Mouse (Mus musculus) cerebellum, postnatal 14 days (tissue): ENCODE measurements around the gene Frk.
A peak's percentile ranks its signal among the peaks of the same experiment; 100 is the strongest.
"Not testable (repeated sequence)": the region's sequence is repeated elsewhere in the genome, so short reads cannot be mapped to it uniquely, and the experiment has no call there.

Experiments used
- DNase-seq, 2 experiments: peaks; one replicate each; pipeline ENCODE4 v3.0.0; 2021; ENCODE audit warnings: mixed read lengths in 2 of 2

Gene Frk

DNA sequence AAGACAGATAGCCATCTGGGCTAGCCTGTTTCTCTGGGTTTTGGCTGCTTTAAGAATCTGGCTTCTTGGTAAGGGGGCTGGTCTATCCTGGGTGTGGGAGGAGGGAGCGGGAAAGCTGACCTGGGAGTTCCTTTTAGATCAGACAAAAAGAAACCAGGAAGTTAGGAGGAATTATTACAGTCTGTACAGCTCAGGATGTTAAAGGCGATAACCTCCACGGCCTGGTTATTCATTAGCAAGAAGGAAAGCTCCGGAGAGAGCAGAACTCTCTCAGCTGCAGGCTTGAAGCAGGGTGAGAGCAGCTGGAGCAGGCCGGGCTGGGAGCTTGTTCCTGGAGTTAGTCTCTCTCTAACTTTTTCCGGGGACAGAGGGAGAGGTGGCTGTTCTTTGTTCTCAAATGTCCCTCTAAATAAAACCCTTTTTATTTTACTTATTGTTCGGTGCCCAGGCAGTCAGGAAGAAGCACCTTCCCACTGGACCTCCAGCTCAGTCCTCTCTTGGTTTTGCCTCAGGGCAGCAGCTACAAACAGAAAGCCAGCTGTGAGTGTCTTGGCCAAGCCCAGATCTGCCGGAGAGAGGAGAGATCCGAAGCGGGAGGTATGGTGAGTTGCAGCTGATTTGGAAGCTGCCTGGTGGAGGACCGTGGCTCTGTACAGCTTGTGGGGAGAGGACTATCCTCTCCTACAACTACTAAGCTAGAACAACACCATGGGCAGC is at the start of gene Frk:
Frk (plus strand) TSS at position 103 of the 717 bp plus-strand sequence.
- DNase-seq: no peak

DNA sequence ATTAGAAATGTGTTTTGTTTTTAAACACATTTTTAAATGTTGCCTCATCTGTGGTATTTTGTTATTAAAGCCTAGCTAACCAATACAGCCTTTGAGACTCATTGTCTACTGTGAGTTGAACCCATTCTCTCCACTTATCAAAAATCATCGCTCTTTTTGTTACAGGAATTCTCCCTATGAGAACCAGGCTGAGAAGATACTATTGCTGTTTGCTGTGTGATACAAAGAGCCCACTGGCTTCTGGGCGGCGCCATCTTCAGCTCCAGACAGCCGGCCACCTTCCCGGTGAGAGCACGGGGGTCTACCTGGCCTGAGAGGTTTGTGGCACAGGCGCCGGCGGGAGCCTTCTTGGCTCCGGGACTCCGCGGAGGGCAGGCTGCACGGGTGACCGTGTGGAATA is 49.0 kb upstream of the Frk start:
- DNase-seq: not testable (repeated sequence)

DNA sequence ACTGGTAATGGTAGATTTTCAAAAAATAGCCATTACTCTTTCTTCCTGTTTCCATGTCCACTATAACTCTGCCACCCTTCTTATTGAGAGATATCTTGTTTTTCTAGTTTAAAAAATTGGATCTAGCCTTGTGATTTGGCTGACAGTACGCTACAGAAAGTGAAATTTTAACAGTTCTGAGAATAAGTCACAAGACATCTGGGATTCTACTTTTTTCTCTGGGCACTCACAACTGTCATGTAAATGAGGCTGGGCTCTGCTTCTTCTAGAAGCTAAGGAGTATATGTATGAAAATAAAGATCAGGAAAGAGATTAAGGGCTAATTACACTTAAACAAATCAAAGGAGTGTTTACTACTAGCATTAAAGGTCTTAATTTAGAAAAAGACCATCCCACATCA is 33.7 kb upstream of the Frk start:
- DNase-seq: no peak

DNA sequence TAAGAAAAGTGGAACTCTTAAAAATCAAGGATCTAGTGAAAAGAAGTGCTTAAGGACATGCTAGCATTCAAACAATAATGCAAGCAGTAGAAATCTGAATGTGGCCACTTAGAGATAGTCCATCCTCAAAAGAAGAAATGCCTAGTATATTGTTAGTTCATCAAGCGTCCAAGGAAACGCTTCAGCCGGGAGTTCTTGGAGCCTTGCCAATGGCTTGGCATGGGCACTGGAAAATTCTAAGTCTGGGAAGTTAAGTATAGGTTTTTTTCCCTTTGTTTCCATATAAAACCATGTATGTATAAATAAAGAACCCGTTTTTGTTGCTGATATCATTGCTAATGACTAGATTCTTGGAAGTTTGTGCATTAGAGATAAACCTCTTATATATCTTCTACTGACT is 21.7 kb upstream of the Frk start:
- peak; percentile 35 to 40 for DNase-seq

DNA sequence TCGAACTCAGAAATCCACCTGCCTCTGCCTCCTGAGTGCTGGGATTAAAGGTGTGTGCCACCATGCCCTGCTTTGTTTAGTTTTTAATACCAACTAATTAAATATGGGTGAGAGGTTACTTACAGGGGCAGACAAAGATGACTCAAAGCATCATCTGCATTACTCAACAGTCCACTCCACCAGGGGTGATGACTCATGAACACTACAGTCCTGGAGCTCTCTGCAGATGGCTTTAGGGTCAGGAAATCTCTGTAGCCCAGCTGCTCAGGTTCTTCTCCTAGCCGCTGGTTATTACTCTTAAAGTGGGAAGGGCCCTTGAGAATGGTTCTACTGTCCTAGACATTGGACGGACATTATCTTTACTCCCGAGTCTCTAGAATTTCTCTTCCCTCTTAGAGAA is 18.9 kb upstream of the Frk start:
- no peak for DNase-seq

DNA sequence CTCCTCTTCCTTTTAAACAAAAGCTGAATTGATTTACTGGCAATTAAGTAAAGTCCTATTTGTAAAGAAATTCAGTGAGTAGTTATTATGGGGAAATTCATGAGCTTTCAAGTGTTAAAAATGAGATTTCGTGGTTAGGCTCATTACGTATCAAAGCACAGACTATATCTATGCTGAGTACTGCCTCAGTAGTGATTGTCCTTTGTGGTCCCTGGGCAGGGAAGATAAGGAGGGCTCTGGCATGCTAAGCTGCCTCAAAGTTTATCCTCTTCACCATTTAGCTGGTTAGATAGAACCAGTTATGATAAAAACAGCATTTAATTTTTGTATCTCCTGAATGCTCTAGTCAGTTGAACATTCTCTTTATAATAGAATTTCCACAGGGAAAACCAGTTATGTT is 14.2 kb upstream of the Frk start:
- no peak for DNase-seq

DNA sequence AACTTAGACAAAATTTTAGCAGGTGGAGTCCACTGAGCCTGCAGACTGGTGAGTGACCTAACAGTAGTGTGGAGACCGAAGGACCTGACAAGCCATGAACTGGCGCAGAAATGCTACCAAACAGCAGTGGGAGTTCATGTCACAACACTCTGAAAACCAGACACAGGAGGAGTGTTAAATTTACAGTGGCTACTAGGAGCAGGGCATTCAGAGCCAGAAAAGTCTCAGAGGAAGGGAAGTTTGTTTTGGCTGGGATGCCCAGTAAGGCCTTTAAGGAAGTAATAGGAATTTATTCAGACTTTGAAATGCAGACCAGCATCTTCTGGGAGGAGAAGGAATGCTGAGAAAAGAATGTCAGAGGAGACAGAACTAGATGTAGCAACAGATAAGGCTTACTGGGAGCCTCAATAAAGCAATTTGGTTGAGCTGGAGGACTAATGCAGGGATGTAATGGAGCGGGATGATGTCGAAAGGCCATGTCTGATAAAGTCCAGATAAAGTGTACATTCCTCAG is 3.2 kb upstream of the Frk start:
- DNase-seq: no peak

DNA sequence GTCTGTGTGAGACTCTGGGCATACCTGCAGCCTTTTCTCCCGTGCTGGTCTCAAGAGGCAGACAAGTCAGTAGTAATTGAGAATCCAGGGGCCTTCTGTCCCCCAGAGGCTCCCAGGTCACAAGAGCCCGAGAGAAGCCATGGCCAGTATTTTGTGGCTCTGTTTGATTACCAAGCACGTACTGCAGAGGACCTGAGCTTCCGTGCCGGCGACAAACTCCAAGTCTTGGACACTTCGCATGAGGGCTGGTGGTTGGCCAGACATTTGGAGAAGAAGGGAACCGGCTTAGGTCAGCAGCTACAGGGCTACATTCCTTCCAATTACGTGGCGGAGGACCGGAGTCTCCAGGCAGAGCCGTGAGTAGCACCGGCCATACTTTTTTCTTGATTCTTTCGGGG is 814 bp downstream of the Frk start:
- DNase-seq: no peak

DNA sequence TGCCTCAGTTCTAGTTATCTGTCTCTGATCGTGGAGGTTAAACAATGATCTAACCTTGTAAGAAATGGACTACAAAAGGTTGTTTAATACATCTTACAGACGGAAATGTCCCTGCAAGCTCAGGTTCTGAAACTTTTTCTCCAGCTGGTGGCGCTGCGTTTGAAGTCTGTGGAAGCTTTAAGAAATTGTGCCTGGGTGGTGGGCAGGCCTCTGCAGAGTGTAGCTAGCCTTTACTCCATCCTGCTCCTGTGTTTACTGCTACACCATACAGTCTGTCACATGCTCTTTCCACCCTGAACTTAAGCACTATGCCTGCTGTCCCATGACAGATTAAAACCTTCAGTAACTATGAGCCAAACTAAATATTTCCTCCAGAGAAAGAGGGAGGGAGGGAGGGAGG is 1.9 kb downstream of the Frk start:
- DNase-seq: no peak

DNA sequence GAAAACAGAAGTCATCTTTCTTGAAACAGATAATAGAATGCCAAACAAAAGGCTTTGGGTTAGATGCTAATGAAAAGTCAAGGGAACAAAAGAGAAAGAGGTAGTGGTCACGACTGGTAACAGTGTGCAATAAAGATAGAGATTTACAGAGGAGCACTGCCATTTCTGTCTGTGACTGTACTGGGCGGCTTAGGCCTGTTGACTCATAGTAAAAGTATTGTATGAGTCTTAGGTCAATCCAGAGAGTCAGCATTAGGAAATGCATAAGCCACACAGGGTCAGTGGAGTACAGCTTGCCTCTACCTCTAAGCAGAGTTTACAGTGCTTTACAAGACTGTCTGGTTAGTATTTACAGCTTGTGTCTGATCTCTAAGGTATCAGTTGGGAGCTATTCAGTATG is 24.6 kb downstream of the Frk start:
- no peak for DNase-seq

DNA sequence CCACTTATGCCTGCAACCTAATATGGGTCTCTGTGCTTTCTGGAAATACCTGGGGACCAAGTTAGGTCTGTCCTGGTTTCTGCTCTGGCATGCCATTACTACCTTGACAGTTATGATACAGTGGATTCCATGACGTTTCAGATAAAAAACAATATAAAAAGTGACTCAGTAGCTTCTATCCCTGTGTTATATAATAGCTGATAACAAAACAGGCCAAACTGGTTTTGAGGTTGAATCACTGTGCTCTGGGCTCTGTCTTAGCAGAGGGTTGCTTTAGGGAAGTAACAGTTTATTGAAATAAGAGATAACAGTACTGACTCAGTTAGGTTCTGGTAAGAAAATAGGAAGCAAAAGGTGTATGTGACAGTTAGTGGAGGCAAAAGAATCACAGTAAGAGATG is 25.4 kb downstream of the Frk start:
- DNase-seq: no peak

DNA sequence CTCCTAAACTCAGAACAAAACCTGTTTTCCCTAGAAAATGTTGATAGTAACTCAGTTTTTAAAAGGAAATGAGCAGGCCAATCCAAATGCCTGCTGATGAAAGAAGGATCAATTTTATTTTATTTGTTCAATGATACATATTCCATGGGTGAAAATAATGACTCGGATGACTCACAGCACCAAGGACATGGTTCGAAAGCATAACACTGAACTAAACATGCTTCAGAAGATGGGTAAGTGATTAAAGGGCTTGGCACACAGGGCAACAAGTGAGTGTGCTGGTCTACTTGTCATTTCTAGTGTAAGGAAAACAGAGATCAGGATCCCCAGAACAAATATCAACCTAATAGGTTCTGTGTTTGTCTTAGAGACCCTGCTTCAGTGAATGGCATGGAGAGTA is 26.1 kb downstream of the Frk start:
- DNase-seq: no peak

DNA sequence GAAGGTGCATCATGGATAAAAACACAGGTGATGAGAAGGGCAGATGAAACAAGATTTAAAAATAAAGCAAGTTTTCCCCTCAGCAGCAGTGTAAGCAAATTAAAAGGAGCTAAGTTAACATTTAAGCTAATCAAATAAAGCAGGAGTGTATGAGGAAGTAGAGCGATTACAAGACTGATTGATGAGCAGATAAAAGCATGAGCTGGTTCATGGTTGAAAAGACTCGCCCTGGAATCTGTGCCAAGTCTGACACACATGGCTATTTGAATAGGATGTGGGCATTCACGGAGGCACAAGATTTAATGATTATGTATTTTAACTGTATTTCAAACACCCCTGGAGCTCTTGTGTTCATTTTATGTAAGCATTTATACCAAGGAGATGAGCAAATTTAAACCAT is 28.0 kb downstream of the Frk start:
- peak; percentile 7 to 24 for DNase-seq

DNA sequence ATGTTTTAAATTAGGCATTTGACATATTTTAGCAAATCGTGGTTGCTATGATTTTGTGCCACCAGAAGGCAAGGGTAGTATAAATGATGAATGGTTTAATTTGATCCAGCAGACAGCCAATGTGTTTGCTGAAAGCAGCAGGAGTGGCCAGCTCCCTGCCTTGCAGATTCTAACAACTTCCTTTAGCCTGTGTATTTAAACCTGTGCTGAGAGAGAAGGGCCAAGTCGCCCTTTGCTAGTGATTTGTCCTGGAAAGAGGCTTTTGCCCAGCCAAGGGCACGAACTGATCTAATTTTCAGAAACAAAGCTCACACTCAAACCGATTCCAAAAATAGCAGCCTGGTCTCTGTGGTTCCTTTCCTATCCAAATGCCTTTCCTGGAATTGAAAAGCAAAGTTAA is 29.4 kb downstream of the Frk start:
- peak; percentile 18 to 54 for DNase-seq

DNA sequence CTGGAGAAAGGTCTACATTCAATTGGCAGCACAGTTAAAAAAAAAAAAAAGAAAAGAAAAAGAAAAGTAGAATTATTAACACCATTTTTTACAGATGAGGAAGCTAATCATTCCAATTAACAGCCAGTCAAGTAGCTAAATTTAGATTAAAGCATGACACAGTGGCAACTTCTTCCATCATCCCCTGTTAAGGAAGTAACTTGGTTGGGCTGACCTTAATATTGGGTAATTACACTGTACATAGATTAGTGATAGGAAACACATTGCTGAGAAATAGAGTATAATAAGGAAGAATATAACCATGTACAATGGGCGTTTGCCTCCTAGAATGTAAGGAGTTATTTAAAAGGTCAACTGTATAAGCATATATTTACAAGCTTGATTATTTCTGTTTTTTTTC is 42.4 kb downstream of the Frk start:
- no peak for DNase-seq

DNA sequence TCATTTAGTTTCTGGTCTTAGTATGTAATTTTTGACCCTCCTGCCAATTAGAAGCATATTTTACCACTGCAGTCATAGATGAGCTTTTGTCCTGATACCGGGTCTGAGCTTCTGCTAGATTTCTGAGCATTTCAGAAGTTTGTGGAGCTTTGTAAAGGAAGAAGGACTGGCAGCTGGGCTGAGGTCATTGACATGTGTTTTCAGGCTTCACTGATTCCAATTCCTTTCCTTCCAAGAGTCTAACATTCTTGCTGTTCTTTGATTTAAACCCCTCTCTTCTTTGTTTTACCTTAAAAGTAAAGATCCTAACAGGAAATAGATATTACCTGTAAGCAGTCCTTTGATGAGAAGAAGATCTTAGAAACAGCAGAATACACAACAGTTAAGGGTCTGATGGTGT is 48.6 kb downstream of the Frk start:
- DNase-seq: no peak

DNA sequence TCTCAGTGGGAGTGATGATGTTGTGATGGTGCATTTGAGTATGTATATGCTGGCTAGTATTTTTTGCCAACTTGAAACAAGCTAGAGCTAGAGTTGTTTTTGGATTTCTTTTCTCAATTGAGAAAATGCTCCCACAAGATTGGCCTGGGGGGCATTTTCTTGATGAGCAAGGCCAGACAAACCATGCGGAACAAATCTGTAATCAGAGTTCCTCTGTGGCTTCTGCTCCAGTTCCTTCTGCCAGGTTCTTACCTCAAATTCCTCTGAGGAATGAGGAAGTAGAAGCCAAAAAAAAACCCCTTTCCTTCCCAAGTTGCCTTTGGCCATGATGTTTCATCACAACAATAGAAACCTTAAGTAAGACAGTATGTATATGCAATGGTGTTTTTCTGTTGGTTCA is 49.3 kb downstream of the Frk start:
- DNase-seq: peak; percentile 20 to 45

DNA sequence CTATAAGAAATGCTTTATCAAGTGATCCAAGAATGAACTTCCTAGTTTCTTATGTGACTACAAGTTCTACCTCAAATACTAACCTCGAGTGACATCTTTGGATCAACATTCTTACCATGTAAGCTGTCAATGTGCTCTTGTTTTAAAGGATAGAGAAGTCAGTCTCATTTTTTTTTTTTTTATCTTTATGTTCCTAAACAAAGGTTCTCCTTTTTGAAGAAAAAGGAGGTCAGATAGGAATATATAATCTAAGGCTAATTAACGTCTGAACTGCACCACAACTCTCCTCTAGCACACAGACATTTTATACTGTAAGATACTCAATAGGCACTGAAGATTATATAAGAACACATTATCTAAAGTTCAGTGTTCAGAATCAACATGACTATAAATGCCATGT is 57.5 kb downstream of the Frk start:
- DNase-seq: no peak

DNA sequence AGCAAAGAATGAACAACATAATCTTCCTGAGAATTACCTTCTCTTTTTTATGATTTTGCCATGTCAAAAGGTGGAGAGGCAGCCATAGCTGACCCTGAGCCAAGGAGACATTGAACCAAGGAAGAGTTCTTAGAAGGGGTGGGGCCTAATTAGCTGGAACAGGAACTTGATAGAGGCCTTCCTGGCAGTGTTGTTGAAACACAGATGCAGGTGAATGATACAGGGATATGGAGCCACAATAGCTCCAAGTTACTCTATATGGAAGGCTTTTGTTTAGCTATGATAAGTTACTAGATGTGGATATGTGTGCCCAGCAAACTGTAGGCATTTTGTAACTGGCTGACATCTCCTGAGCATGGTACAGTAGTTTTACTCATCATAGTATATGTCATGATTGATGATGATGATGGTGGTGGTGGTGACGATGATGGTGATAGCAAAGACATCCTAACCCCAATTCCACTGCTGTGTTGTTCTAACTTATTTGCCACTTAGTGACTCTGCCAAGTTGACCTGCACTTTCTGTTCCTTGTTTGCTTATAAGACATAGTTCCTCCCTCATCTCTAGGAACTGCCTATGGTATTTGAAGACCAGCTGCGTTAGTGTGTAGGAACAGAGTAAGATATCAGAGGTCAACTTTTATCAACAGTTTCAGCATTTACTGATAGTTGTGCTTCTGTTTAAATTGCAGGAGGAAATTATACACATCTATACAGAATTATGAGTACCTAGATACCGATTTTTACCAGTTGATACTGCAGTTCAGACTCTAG is 58.7 kb downstream of the Frk start:
- DNase-seq: no peak

DNA sequence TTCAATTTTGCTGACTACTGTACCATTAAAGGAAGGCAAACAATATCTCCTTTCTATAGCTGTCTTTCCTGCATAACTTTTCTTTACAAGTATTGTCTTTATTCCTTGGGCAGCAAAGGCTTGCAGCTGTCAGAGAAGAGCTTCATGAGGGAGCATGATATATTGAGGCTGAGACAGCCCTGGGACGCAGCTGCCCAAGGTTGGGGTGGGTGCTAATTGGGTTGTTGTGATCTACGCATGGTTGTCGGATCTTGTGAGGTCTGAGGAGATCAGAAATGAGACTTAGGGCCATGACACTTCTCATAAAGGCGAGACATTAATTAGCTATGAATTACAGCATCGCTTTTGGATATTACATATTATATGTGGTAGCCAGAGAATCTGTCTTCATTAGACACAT is 67.4 kb downstream of the Frk start:
- no peak for DNase-seq

DNA sequence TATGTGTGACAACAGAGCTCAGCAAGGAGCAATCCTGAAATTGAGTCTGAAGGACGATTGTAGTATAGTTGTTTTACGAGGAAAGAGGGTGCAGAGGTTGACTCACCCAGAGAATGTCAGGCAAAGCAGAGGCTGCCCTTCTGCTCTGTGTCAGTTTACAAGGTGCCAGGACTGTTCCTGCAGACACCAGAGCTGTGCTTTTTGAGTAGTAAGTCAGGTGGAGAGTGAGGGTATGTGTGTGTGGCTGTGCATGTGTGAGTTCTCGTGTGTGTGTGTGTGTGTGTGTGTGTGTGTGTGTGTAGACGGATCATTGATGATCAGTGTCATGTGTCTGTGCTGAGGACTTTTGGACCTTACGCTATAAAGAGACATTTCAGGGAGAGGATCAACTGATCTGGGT is 68.4 kb downstream of the Frk start:
- no peak for DNase-seq

DNA sequence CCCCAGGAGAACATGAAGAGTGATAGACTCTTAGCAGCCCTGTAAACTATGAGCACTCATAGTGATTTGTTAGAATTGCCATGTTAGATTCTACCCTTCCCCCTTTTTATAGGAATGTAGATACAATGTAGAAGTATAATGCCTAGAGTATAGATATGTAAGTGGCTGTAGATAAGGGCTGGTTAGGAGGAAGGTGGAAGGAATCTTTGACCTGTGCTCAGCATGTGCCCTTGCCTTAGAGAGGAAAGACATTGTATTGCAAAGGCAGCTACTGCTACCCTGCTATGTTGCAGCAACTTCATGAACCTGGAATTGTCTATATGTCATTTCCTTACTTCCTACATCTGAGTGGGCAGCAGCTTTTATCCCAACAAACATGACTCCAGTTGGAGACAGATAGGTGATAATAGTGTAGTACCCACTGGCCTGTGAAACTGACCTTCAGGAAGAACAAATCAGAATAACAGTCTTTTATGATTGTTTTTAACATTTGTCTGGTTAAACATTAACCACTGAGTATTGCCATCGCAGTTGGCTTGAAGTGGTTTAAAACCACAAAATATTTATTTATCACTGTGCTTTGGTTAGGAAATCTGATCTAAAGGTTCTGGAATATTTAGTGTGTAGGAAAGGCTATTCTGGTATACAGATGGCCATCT is 80.4 kb downstream of the Frk start:
- DNase-seq: no peak

DNA sequence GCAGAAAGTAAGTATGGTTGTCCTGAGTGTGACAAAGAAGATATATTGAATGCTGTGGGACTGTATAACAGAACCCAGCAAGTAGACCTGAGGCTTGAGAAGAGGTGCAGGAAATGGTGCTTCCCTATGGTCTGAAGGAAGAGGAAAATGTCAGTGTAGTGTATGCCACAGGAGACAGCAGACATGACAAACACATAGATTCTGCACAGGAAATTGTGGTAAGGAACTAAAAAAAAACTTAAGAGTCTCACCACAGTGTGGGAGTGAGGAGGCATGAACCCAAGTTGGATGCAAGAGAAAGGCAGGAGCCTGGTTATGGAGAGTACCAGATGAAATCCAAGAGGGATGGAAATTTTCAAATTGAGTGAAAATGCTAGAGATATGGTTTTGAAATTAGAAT is 132.3 kb downstream of the Frk start:
- no peak for DNase-seq

DNA sequence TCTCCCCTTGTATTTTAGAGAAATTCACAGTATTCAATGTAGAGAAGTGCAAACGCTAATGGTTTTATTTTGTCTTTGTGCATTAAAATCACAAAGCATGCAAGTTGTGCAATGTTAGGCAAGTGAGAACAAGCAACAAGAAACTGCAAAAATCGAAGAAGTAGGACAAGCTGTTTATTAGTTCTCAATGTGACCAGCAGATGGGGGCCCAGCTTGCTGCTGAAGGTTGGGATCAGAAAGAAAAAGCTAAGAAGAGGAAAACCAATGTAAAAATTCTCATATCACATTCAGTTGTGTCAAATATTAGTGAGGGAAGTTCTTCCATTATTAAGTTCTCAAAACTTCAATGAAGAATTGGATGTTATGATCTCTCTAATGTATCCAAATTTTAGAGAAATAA is 134.0 kb downstream of the Frk start:
- DNase-seq: peak; percentile 53 to 67
